Mouse (Mus musculus) layer of hippocampus, adult 9-10 months (tissue): ENCODE data around the gene Bptf.
"Not testable (repeated sequence)": the region's sequence is repeated elsewhere in the genome, so short reads cannot be mapped to it uniquely, and the experiment has no call there.

ENCODE experiments used
- DNase-seq: peaks from one replicate; pipeline ENCODE4 v3.0.0; 2022; ENCODE audit warnings: low spot score

Gene Bptf

GRCm38 (mm10) chr11:107017339-107017886 is 114.5 kb downstream of the Bptf start:
- no peak for DNase-seq

GRCm38 (mm10) chr11:107016893-107017292 is 115.0 kb downstream of the Bptf start:
- no peak for DNase-seq

GRCm38 (mm10) chr11:107015535-107016187 is 116.3 kb downstream of the Bptf start:
- DNase-seq: not testable (repeated sequence)

- no peak for DNase-seq
Measured at GRCm38 (mm10) chr11:107014597-107015309, 117.2 kb downstream of the Bptf start.

GRCm38 (mm10) chr11:107014020-107014585 is 117.8 kb downstream of the Bptf start:
- no peak for DNase-seq

- peak; percentile 99 for DNase-seq
Measured at GRCm38 (mm10) chr11:107012324-107013017, 119.5 kb downstream of the Bptf start.

- DNase-seq: no peak
Measured at GRCm38 (mm10) chr11:107011669-107012323, 120.1 kb downstream of the Bptf start.

- no peak for DNase-seq
Measured at GRCm38 (mm10) chr11:107011171-107011570, 120.8 kb downstream of the Bptf start.

- DNase-seq: no peak
Measured at GRCm38 (mm10) chr11:107010447-107010846, 121.5 kb downstream of the Bptf start.

- DNase-seq: no peak
Measured at GRCm38 (mm10) chr11:107005538-107005937, 126.4 kb downstream of the Bptf start.

GRCm38 (mm10) chr11:107001760-107002675 is 129.9 kb downstream of the Bptf start:
- DNase-seq: no peak

- no peak for DNase-seq
Measured at GRCm38 (mm10) chr11:106999949-107000513, 131.9 kb downstream of the Bptf start.

- peak; percentile 67 for DNase-seq
Measured at GRCm38 (mm10) chr11:106999151-106999948, 132.6 kb downstream of the Bptf start, which contains the start of gene Kpna2. Kpna2 (minus strand) TSS chr11:106999541.

GRCm38 (mm10) chr11:106998651-106999150 is 133.2 kb downstream of the Bptf start:
- no peak for DNase-seq

GRCm38 (mm10) chr11:106997976-106998375 is 134.0 kb downstream of the Bptf start:
- no peak for DNase-seq

GRCm38 (mm10) chr11:106996492-106996891 is 135.4 kb downstream of the Bptf start:
- DNase-seq: not testable (repeated sequence)

- DNase-seq: no peak
Measured at GRCm38 (mm10) chr11:106994246-106995085, 137.5 kb downstream of the Bptf start.

GRCm38 (mm10) chr11:106987384-106987783 is 144.5 kb downstream of the Bptf start:
- DNase-seq: no peak
